Mouse (Mus musculus): ENCODE measurements at regions not wholly inside any gene's neighbourhood (a gene's known extent, or its start where the extent isn't known, plus 50 kb on each side); places are given as distances from the start of the nearest gene placed in this dataset.

DNA sequence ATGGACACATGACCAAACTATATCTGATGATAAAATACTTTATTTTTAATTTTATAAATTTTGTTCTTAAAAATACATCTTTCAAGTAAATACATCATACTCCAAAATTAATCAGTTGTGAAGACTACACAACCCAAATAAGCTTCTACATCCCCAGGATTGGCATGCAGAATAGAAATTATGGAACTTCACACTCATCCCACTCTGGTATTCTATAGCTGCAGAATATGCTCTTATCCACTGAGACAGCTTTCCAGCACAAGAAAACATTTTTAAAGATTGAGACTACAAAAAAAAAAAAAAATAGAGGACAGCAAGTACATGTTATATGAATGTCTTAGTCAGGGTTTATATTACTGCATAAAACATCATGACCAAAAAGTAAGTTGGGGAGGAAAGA lies 94.4 kb downstream of the Gm11232 start:
- no peak for DNase-seq (ENCODE audit: low read depth, low spot score)

DNA sequence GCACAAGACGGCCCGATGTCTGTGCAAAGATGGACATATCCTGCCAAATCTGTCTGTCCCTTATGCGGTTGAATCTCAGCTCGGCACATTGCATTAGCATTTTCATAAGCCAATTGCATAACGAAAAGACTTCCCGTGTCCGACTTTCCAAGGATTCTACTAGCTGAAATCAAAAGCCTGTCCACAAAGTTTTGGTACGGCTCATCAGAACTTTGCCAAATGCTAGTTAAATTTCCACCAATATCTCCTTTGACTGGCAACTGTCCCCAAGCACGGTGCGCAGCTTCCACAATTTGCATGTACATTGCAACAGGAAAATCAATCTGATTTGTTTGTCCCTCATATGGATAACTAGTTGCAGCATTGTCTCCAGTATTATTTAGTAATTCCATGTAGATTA lies 117.2 kb downstream of the Gm11232 start:
- DNase-seq (ENCODE audit: low read depth, low spot score), result no peak

DNA sequence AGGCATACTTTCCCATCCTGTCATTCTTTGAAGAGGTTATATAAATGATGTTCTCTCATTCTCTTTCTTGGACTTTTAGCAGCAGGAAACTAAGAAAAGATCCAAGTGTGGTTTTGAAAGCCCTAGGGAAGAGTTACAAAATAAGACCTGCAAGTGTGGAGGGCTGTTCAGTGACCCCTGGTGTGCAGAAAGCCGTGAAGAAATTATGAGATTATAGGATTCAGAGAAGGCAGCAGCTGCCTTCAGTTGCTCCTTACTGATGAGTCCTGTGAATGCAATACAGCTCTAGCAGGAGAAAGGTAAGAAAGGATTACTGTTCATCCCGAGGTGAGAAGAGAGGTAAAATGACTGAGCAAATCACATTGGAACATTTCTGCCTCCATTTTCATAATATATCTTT lies 130.7 kb downstream of the Gm11232 start:
- DNase-seq (ENCODE audit: low read depth, low spot score), result no peak

DNA sequence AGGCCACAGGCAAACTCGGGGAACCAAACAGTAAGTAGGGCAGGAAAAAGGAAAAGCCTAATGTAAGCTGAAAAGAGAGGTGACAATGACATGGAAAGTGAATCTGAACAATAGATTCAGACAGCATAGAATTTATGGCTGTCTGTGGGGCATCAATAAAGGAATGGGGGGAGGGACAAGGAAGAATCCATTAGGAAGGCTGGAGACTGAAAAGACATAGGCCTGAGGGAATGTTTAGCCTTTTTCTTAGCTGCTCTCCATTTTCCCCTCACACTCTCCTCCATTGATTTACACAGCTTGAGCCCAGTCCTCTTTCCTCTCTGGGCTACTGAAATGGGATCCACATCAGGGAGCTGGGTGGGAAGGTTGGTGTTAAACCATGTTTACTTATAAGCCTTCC lies 131.1 kb downstream of the Gm11232 start:
- no peak for DNase-seq (ENCODE audit: low read depth, low spot score)

DNA sequence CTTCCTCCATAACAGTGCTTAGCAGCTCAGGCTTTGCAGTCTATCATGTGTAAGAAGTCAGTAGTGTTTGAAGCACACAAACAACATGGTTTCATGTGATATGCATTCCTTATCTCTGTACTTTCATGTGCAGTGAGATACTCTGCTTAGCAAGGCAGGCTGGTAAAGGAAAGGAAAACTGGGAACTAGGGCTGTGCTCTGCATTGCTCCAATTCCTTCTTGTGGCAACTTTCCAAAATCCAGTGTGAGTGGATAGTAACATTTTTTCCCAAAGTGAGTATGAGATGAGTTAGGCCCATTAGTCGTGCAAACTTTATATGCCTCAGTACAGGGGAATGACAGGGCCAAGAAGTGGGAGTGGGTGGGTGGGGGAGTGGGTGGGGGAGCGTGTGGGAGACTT lies 133.0 kb downstream of the Gm11232 start:
- no peak for DNase-seq (ENCODE audit: low read depth, low spot score)

DNA sequence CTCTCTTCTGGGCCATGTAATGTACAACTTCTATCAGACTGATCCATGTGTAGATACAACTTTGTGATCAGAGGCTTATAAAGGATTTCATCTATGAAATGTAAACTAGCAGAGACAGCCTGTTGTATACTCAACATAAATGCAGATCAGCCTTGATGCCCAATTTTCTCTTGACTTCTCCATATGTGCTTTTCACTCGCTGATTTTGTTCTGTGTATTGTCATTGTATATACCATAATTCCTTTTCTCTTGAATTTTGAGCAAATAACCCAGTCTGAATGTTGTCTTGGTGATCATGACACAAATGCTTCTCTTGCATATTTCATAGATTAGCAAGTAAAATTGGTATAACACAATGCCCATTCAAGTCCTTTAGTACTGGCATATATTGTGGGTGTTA lies 144.0 kb downstream of the Gm11232 start:
- no peak for DNase-seq (ENCODE audit: low read depth, low spot score)

DNA sequence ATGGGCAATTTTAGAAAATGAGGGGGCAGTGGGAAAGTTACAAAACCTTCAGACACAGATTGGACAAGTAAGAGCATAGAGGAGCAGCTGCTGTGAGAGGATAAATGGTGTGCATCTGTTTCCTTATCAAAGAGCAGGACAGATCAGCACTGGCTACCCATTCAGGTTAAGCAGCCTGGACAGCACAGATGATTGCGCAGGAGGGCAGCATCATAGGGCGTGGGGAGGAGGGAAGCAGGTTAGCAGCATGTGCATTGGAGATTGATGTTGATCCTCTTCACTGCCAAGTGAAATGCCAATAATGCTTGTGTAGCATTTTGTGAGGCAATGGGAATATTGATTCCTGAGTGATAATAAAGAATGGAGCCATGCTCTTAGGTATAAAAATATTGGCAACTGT lies 171.9 kb downstream of the Gm11232 start:
- DNase-seq (ENCODE audit: low read depth, low spot score), result no peak

DNA sequence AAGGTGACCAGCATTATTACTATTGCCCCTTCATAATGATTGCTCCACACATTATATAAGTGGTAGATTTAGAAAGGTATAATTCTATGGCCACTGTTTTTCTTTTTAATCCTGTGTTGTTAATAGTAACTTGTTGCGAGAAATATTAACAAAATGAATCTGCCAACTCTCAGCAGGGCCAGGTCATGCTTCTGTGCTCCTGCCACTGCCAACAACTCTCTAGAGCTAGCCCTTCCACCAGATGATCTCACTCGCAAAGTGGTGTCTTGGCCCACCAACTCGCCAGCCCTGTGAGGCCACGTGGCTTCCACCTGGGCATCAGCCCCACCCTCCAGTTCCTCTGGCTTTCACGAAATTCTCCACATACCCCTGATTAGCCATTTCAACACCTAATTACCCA lies 197.1 kb downstream of the Gm11232 start:
- no peak for DNase-seq (ENCODE audit: low read depth, low spot score)

DNA sequence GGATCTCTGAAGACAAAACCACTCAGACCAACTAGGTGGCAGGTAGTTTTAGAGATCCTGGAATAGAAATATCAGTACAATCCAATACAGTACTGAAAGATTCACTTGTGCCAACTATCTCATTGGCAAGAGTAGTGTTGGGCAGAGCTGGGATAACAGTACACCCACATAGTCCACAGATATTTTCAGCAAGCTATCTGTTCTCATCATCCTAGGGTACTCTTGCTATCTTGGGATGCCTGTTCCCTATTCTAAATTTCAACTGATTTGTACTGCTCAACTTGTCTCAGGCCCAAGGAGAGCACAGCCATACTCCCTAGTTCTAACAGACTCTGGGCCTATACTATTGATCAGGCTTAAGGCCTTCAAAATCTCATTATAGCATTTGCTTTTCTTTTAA lies 218.6 kb downstream of the Gm11232 start:
- DNase-seq (ENCODE audit: low read depth, low spot score), result no peak

DNA sequence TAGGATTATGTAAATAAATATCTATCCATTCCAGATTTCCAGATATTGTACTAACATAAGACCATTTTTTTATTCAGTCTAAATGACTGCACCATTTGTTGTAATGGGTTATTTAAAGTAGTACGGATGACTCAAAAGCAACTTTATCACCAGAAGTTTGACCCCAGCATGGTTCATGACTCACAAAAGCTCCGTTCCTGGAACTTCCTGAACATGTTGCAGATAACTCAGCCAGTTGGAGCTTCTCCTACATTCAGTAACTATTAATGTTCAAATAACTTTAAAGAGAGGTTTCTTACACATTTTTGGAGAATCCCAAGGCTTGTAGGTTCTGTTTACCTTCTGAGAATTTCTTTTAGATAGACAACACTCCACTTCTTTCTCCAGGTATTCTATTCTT lies 219.8 kb downstream of the Gm11232 start:
- DNase-seq (ENCODE audit: low read depth, low spot score), result no peak

DNA sequence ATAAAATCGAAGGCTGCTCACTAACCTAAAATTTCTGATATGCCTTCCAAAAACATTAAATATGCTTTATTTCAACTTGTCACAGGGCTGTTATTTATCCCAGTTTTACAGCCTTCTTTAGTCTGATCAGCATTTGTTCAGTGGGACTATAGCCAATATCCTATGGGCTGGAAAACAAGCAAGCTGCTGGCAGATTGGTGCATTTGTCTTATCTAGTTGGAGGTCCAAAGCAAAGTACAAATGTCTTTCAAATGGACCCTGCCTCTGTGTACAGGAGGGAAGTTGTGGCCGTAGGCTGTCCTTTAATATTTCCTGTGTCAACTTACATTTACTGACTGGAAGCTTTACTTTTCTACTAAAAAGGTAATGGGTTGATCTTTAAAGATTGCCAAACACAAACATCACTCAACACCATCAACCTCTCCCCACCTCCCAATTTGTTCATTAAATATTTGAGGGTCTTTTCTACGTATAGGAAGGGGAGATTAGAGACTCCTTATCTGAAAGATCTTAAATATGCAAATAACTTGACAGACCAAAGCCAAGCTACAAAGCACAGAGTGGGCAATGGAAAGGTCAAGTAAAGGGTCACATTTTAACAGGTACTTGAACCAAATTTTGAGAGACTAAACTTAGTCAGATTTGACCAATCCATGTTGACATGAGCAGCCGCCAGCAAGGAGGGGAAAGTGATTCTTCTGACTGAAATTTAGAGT lies 233.4 kb downstream of the Gm11232 start:
- no peak for DNase-seq (ENCODE audit: low read depth, low spot score)

DNA sequence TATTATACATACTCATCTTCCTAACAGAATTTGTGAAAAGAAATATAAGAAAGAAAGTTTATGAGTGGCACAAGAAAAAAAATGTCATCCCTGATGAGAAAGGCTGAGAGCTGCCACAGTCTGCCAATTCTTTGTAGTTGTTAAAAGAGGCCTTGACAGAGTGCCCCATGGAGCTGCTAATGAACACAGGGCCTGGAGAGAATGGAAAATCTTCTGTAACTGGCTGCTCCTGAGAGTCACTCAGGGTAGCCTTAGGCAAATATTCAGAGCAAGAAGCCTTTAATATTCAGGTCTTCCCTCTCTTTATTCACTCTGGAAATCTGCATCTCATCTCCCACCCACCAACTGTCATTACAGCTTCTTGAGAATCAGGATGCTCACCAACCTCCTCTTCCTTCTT lies 237.0 kb downstream of the Gm11232 start:
- DNase-seq (ENCODE audit: low read depth, low spot score), result no peak

DNA sequence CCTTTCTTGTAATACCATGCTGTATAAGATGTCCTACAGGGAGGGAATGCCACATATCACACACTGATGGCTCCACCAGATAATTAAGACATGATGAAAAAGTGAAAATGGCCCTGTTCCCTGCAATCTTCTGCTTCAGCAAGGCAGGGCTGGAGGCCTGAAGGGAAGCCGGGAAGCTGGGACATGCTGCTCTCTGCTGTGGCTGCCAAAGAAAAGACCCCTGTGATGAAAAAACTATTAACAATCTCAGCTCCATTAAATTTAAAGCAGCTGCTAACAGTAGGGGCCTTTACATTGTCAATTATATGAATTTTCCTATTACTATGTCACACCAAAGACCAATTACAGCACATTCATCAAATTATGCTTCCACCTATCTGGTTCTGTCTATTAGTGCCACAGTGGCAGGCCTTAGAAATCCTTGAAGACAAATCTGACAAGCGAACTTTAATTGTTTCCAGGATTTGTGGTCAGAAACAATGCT lies 239.8 kb downstream of the Gm11232 start:
- DNase-seq (ENCODE audit: low read depth, low spot score), result no peak

DNA sequence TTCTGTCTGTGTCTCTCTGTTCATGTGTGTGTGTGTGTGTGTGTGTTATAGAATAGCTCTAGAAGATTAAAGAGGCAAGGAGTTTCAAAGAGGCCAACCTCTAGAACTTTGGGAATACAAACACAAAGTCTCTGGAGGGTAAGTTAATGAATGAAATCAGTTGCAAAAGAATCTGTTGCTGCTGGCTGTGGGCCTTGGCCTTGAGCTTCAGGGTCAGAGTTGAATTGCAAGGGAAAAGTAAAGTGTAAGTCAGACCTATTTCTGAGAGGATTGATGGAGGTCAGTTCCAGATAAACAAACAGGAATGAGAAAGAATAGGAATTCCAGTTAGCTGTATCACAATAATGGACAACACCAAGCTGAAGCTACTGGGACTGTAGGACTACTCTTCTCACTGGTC lies 250.9 kb downstream of the Gm11232 start:
- no peak for DNase-seq (ENCODE audit: low read depth, low spot score)

DNA sequence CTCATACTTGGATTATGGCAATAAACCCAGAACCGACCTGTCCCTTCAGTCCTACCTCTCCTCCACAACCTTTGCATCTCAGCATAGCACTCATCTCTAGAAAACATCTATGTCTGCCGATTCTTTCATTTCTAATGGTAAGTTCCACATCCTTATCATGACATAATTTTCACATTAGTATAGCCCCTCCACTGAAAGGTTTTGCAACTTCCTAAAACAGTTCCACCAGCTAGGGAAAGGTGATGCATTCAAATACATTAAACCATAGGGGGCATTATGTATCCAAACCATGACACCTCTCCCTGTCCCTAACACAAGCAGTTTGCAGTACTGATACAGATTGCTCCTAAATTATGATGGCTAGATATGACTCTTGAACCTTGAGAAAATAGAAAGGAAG lies 268.0 kb downstream of the Gm11232 start:
- no peak for DNase-seq (ENCODE audit: low read depth, low spot score)

DNA sequence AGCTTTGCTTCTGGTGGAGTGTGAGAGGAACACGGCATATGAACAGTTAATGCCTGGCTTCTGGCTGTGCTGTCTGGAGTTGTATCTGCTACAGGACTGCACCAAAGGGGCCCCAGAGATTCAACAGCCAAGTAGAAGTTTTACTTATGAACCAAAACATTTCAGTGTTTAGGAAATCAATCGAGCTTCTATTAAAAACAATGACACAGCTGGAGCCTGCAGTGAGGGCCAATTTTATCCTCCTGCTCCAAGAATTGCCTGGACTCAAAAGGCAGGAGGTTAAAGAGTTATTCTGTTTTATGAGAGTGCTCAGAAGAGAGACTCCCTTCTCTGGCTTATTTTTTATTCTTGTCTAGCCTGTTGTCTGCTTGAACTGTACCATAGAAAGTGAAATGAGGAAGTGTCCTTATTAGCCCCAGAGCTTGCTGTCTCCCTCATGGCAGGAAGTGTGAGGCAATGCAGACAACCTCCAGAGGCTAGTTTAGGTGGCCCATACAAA lies 269.1 kb downstream of the Gm11232 start:
- no peak for DNase-seq (ENCODE audit: low read depth, low spot score)

DNA sequence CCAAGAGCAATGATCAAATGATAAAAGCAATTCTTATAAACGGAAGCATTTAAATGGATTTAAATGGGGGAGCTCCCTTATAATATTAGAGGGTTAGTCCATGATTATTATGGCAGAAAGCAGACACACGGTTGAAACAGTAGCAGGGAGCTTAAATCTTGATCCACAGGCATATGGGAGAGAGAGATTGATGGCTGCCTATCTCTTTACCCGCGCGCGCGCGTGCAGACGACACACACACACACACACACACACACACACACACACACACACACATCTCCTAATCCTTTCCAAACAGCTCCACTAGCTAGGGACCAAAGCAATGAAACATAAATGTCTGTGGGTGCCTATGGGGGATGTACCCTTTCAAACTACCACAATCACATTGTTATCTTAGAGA lies 269.7 kb downstream of the Gm11232 start:
- DNase-seq (ENCODE audit: low read depth, low spot score), result no peak

DNA sequence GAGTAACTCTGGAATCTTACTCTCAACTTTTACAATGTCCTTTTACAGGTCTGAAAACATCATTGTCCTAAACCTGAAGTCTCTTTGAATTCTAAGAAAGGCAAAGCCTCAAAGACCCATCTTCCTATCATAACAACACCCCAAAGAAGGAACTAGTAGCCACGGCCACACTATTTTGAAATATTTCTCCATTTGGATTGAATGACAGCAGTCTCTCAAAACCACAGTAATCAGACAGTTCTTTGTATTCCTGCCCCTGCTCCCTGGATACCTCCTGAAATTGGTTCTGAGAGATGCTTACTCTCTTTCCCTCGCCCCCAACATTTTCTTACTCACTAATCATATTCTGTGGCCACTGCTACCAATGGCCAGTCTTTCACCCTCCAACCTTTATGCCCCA lies 276.8 kb downstream of the Gm11232 start:
- DNase-seq (ENCODE audit: low read depth, low spot score), result no peak

DNA sequence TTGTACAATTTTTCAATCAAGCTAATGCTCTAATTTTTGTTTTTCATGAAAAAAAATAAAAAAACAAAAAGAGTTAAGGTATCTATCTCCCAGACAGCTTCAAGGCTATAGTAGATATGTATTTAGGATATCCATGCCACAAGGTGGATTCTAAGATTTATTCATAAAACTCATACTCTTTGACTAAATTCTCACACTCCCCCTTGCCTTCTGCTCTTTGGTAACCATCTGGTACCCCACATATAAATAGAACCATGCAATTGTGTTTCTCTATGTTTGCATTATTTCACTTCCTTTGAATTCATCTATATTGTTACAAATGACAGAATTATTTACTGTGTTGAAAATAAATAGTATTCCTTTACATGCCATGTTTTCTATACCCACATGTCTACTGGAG lies 287.2 kb downstream of the Gm11232 start:
- no peak for DNase-seq (ENCODE audit: low read depth, low spot score)

DNA sequence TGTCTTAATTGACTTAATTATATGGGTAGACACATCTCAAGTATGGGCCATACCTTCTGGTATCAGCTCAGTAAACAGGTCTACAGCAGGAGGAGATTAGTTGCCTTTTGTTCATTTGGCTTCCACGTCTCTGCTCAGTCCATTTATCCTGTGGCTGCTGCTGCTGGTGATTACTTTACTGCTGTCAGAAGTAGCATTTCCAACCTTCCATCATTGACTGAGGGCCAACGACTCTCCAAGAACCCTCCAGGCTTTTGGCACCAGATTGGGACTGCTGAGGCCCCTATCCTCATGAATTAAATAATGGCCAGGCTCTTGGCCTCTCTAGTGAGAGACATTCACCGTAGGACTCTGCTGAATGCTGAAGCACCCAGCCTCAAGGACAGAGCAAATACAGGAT lies 303.0 kb downstream of the Gm11232 start:
- DNase-seq (ENCODE audit: low read depth, low spot score), result no peak

DNA sequence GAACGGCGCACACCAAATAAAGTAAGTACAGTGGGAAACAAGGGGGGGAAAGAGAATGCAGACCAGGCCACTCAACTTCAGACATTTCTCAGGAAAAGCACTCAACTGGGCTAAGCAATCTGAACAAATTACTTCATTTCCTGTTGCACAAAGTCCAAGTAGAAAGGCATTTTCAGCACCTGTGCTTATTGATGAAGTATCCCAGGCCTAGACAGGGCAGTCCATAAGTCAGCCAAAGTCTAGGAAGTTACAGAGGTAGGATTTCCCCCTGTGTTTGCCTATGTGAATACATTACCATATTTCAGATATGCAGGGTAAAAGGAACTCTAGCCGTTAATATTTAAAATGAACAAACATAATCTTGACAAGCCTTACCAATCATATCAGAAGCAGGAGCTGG lies 304.3 kb downstream of the Gm11232 start:
- no peak for DNase-seq (ENCODE audit: low read depth, low spot score)

DNA sequence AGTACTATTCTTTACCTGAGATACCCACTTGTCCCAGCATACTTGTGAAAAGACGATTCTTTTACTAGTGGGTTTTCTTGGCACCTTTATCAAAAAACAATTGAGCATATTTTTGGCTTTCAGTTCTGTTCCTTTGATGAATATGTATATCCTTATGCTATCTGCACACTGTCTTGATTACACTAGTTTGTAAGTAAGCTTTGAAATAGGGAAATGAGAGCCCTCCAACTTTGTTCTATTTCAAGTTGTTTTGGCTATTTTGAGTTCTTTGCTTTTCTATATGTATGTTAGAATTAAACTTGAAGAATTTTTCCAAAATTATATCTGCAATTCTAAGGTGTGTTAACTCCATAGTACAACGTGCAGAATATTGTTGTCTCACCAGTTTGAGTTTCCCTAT lies 311.3 kb downstream of the Gm11232 start:
- DNase-seq (ENCODE audit: low read depth, low spot score), result peak; percentile 34

DNA sequence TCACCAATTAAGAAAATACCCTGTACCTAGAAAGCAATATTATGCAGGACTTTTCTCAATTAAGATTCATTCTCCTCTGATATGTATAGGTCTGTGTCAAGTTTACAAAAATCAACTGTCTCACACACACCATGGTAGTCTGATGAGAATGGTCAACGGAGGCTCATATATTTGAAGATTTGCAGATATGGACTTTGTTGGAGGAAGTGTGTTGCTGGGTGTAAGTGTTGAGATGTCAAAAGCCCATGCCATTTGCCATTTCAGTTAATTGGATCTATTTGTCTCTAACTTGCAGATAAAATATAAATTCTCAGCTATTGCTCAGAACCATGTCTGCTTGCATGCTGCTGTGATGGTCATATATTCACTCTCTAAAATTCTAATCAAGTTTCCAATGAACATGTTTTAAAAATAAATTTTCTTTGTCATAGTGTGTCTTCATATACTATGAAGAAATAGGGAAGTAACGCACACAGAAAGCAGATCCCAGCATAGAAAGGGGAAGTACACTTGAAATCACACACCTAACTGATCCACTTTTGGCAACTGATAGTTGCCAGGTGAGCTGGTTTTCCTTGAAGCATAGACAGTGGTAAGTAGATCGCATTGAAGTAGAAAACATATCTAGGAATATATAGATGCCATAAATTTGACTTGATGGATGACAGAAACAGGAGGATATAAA lies 326.4 kb downstream of the Gm11232 start:
- DNase-seq (ENCODE audit: low read depth, low spot score), result no peak
